Mouse (Mus musculus): ENCODE results near the gene Cbx7.
"Not testable (repeated sequence)": the region's sequence is repeated elsewhere in the genome, so short reads cannot be mapped to it uniquely, and the experiment has no call there.

The Cbx7 gene

GRCm38 (mm10) chr15:79947681-79948080 is 23.2 kb downstream of the Cbx7 start:
- no peak for DNase-seq (ENCODE audit: low spot score in 2 of 2)

GRCm38 (mm10) chr15:79946790-79947189 is 24.1 kb downstream of the Cbx7 start:
- no peak for DNase-seq (ENCODE audit: low spot score in 2 of 2)

GRCm38 (mm10) chr15:79946022-79946421 is 24.9 kb downstream of the Cbx7 start:
- DNase-seq (ENCODE audit: low spot score in 2 of 2) = peak; percentile 60 to 91

GRCm38 (mm10) chr15:79944948-79945347 is 26.0 kb downstream of the Cbx7 start:
- DNase-seq (ENCODE audit: low spot score in 2 of 2) = no peak

- DNase-seq (ENCODE audit: low spot score in 2 of 2) = no peak
Observed at GRCm38 (mm10) chr15:79943584-79943983, 27.3 kb downstream of the Cbx7 start.

- no peak for DNase-seq (ENCODE audit: low spot score in 2 of 2)
Observed at GRCm38 (mm10) chr15:79942541-79942940, 28.4 kb downstream of the Cbx7 start.

GRCm38 (mm10) chr15:79940932-79941331 is 30.0 kb downstream of the Cbx7 start:
- no peak for DNase-seq (ENCODE audit: low spot score in 2 of 2)

GRCm38 (mm10) chr15:79939913-79940312 is 31.0 kb downstream of the Cbx7 start:
- DNase-seq (ENCODE audit: low spot score in 2 of 2) = no peak

- not testable (repeated sequence) for DNase-seq (ENCODE audit: low spot score in 2 of 2)
Observed at GRCm38 (mm10) chr15:79939501-79939900, 31.4 kb downstream of the Cbx7 start.

GRCm38 (mm10) chr15:79939020-79939419 is 31.9 kb downstream of the Cbx7 start:
- DNase-seq (ENCODE audit: low spot score in 2 of 2) = no peak

GRCm38 (mm10) chr15:79936374-79936751 is 34.6 kb downstream of the Cbx7 start:
- DNase-seq (ENCODE audit: low spot score in 2 of 2) = no peak

GRCm38 (mm10) chr15:79935654-79936373 is 35.1 kb downstream of the Cbx7 start:
- DNase-seq (ENCODE audit: low spot score in 2 of 2) = no peak

GRCm38 (mm10) chr15:79934776-79935175 is 36.1 kb downstream of the Cbx7 start:
- no peak for DNase-seq (ENCODE audit: low spot score in 2 of 2)

GRCm38 (mm10) chr15:79933670-79934514 is 37.0 kb downstream of the Cbx7 start:
- DNase-seq (ENCODE audit: low spot score in 2 of 2) = no peak

- no peak for DNase-seq (ENCODE audit: low spot score in 2 of 2)
Observed at GRCm38 (mm10) chr15:79933052-79933669, 37.8 kb downstream of the Cbx7 start.

- peak; percentile 78 to 93 for DNase-seq (ENCODE audit: low spot score in 2 of 2)
Observed at GRCm38 (mm10) chr15:79932323-79932987, 38.5 kb downstream of the Cbx7 start.

- no peak for DNase-seq (ENCODE audit: low spot score in 2 of 2)
Observed at GRCm38 (mm10) chr15:79931496-79932141, 39.3 kb downstream of the Cbx7 start.

- no peak for DNase-seq (ENCODE audit: low spot score in 2 of 2)
Observed at GRCm38 (mm10) chr15:79929734-79930133, 41.2 kb downstream of the Cbx7 start.

- no peak for DNase-seq (ENCODE audit: low spot score in 2 of 2)
Observed at GRCm38 (mm10) chr15:79928736-79929135, 42.2 kb downstream of the Cbx7 start.

- DNase-seq (ENCODE audit: low spot score in 2 of 2) = no peak
Observed at GRCm38 (mm10) chr15:79928316-79928715, 42.6 kb downstream of the Cbx7 start.

GRCm38 (mm10) chr15:79927637-79928122 is 43.2 kb downstream of the Cbx7 start:
- DNase-seq (ENCODE audit: low spot score in 2 of 2) = peak; percentile 80 to 94
